Mouse (Mus musculus) MEL (cell line): ENCODE results near the gene Styx. TPM values are rescaled to one million over a fixed set of nuclear protein-coding genes. Genes with fewer than 3 reads are reported as not detected.

Experiments used
- DNase-seq: peaks from one replicate; pipeline ENCODE4 v3.0.0; 2011; ENCODE audit warnings: low read depth, low spot score
- H3K27ac ChIP-seq: 2 replicates; pipeline ENCODE4 v1.5.1; 2012; ENCODE audit warnings: low read depth, mild to moderate bottlenecking, control low read depth, low read length, moderate library complexity; ENCODE audit not compliant: control insufficient read depth
- H3K27me3 ChIP-seq, 2 experiments: fragments of 150-350 bp in 1 of 2; sonication (generic) in 1 of 2; 2 replicates each; pipeline ENCODE4 v1.6.1; 2012; ENCODE audit warnings: low read length in 2 of 2, mild to moderate bottlenecking in 2 of 2, improper control_type of control experiment in 1 of 2, moderate library complexity in 1 of 2; ENCODE audit not compliant: insufficient read depth in 2 of 2, control insufficient read depth in 1 of 2
- H3K36me3 ChIP-seq, 2 experiments: 2 replicates each; pipeline ENCODE4 v1.6.1; 2012 to 2014; ENCODE audit warnings: low read length in 2 of 2, improper control_type of control experiment in 1 of 2, inconsistent platforms in 1 of 2, mild to moderate bottlenecking in 1 of 2; ENCODE audit not compliant: insufficient read depth in 2 of 2, control insufficient read depth in 1 of 2
- H3K4me1 ChIP-seq, 2 experiments: fragments of 150-350 bp in 1 of 2; sonication (generic) in 1 of 2; 2 replicates each; pipeline ENCODE4 v1.6.1; 2012; ENCODE audit warnings: low read length in 2 of 2, improper control_type of control experiment in 1 of 2, mild to moderate bottlenecking in 1 of 2; ENCODE audit not compliant: insufficient read depth in 2 of 2, control insufficient read depth in 1 of 2
- H3K4me3 ChIP-seq, 2 experiments: fragments of 150-350 bp in 1 of 2; sonication (generic) in 1 of 2; 2 replicates each; pipeline ENCODE4 v1.5.1; 2012; ENCODE audit warnings: low read depth in 2 of 2, low read length in 2 of 2, mild to moderate bottlenecking in 2 of 2, moderate library complexity in 2 of 2, control low read depth in 1 of 2, improper control_type of control experiment in 1 of 2; ENCODE audit not compliant: control insufficient read depth in 1 of 2, insufficient read depth in 1 of 2
- H3K79me2 ChIP-seq: 2 replicates; pipeline ENCODE4 v1.6.1; 2012; ENCODE audit warnings: mild to moderate bottlenecking, low read length, moderate library complexity; ENCODE audit not compliant: control insufficient read depth, poor library complexity, insufficient read depth
- H3K9ac ChIP-seq: 2 replicates; pipeline ENCODE4 v1.6.1; 2012; ENCODE audit warnings: low read depth, mild to moderate bottlenecking, control low read depth, low read length, moderate library complexity; ENCODE audit not compliant: control insufficient read depth, poor library complexity, severe bottlenecking
- H3K9me3 ChIP-seq: fragments of 150-350 bp; sonication (generic); replicated peaks from 2 replicates; pipeline ENCODE4 v1.6.1; 2012; ENCODE audit warnings: mild to moderate bottlenecking, low read length, improper control_type of control experiment, moderate library complexity; ENCODE audit not compliant: insufficient read depth
- BHLHE40 ChIP-seq: IDR thresholded peaks from 2 replicates; pipeline ENCODE4 v1.6.1; 2012; ENCODE audit warnings: low read depth, mild to moderate bottlenecking, inconsistent platforms, low read length, improper control_type of control experiment, borderline replicate concordance
- E2F4 ChIP-seq: IDR thresholded peaks from 2 replicates; pipeline ENCODE4 v1.6.1; 2011; ENCODE audit warnings: low read depth, low read length, improper control_type of control experiment, borderline replicate concordance
- ETS1 ChIP-seq: IDR thresholded peaks from 2 replicates; pipeline ENCODE4 v1.6.1; 2012; ENCODE audit warnings: low read depth, mild to moderate bottlenecking, inconsistent platforms, low read length, improper control_type of control experiment, moderate library complexity
- GABPA ChIP-seq: IDR thresholded peaks from 2 replicates; pipeline ENCODE4 v1.6.1; 2012; ENCODE audit warnings: low read depth, mild to moderate bottlenecking, inconsistent platforms, low read length, improper control_type of control experiment, moderate library complexity
- GATA1 ChIP-seq: IDR thresholded peaks from 2 replicates; pipeline ENCODE4 v1.6.1; 2011; ENCODE audit warnings: low read depth, low read length, improper control_type of control experiment
- HCFC1 ChIP-seq: IDR thresholded peaks from 2 replicates; pipeline ENCODE4 v1.6.1; 2012; ENCODE audit warnings: low read depth, mild to moderate bottlenecking, inconsistent platforms, low read length, improper control_type of control experiment, moderate library complexity
- JUND ChIP-seq: IDR thresholded peaks from 2 replicates; pipeline ENCODE4 v1.6.1; 2011; ENCODE audit warnings: low read depth, mild to moderate bottlenecking, improper control_type of control experiment, low read length
- MAFK ChIP-seq: IDR thresholded peaks from 2 replicates; pipeline ENCODE4 v1.6.1; 2011; ENCODE audit warnings: low read depth, mild to moderate bottlenecking, low read length, improper control_type of control experiment, borderline replicate concordance
- MAX ChIP-seq: IDR thresholded peaks from 2 replicates; pipeline ENCODE4 v1.6.1; 2011; ENCODE audit warnings: low read length, improper control_type of control experiment
- MAZ ChIP-seq: IDR thresholded peaks from 2 replicates; pipeline ENCODE4 v1.6.1; 2012; ENCODE audit warnings: low read depth, mild to moderate bottlenecking, inconsistent platforms, low read length, improper control_type of control experiment
- MXI1 ChIP-seq: IDR thresholded peaks from 2 replicates; pipeline ENCODE4 v1.6.1; 2011; ENCODE audit warnings: mild to moderate bottlenecking, low read depth, low read length, improper control_type of control experiment
- MYC ChIP-seq: IDR thresholded peaks from 2 replicates; pipeline ENCODE4 v1.6.1; 2011; ENCODE audit warnings: low read depth, mild to moderate bottlenecking, low read length, improper control_type of control experiment, moderate library complexity
- NELFE ChIP-seq: IDR thresholded peaks from 2 replicates; pipeline ENCODE4 v1.6.1; 2011; ENCODE audit warnings: low read depth, low read length, improper control_type of control experiment
- NRF1 ChIP-seq: IDR thresholded peaks from 2 replicates; pipeline ENCODE4 v1.6.1; 2014; ENCODE audit warnings: low read depth, mild to moderate bottlenecking, inconsistent platforms, low read length, improper control_type of control experiment, moderate library complexity; ENCODE audit not compliant: poor library complexity, insufficient read depth, severe bottlenecking
- POLR2A ChIP-seq, 2 experiments: IDR thresholded peaks; 2 replicates each; pipeline ENCODE4 v1.6.1; 2011 to 2012; ENCODE audit warnings: low read length in 2 of 2, mild to moderate bottlenecking in 2 of 2, control low read depth in 1 of 2, improper control_type of control experiment in 1 of 2, low read depth in 1 of 2, moderate library complexity in 1 of 2; ENCODE audit not compliant: control insufficient read depth in 1 of 2, insufficient read depth in 1 of 2, poor library complexity in 1 of 2
- POLR2AphosphoS2 ChIP-seq: IDR thresholded peaks from 2 replicates; pipeline ENCODE4 v1.6.1; 2011; ENCODE audit warnings: low read length, improper control_type of control experiment
- RAD21 ChIP-seq: IDR thresholded peaks from 2 replicates; pipeline ENCODE4 v1.6.1; 2011; ENCODE audit warnings: mild to moderate bottlenecking, low read depth, low read length, improper control_type of control experiment
- RCOR1 ChIP-seq: IDR thresholded peaks from 2 replicates; pipeline ENCODE4 v1.6.1; 2012; ENCODE audit warnings: low read depth, mild to moderate bottlenecking, inconsistent platforms, low read length, improper control_type of control experiment
- SIN3A ChIP-seq: IDR thresholded peaks from 2 replicates; pipeline ENCODE4 v1.6.1; 2012; ENCODE audit warnings: low read length, improper control_type of control experiment, inconsistent platforms
- TAL1 ChIP-seq: IDR thresholded peaks from 2 replicates; pipeline ENCODE4 v1.6.1; 2012; ENCODE audit warnings: mild to moderate bottlenecking, inconsistent platforms, low read length, moderate library complexity, mixed read lengths
- TBP ChIP-seq: IDR thresholded peaks from 2 replicates; pipeline ENCODE4 v1.8.0; 2011; ENCODE audit warnings: low read depth, low read length, improper control_type of control experiment
- TCF12 ChIP-seq: IDR thresholded peaks from 2 replicates; pipeline ENCODE4 v1.6.1; 2014; ENCODE audit warnings: low read depth, mild to moderate bottlenecking, inconsistent platforms, low read length, improper control_type of control experiment, moderate library complexity
- UBTF ChIP-seq: IDR thresholded peaks from 2 replicates; pipeline ENCODE4 v1.6.1; 2012; ENCODE audit warnings: low read depth, mild to moderate bottlenecking, inconsistent platforms, low read length, improper control_type of control experiment, moderate library complexity, borderline replicate concordance; ENCODE audit not compliant: insufficient read depth
- USF2 ChIP-seq, 2 experiments: IDR thresholded peaks; 2 replicates each; pipeline ENCODE4 v1.6.1; 2011 to 2012; ENCODE audit warnings: improper control_type of control experiment in 2 of 2, low read length in 2 of 2, borderline replicate concordance in 1 of 2, inconsistent platforms in 1 of 2, low read depth in 1 of 2, mild to moderate bottlenecking in 1 of 2; ENCODE audit not compliant: insufficient read depth in 1 of 2
- ZMIZ1 ChIP-seq: IDR thresholded peaks from 2 replicates; pipeline ENCODE4 v1.6.1; 2012; ENCODE audit warnings: low read depth, mild to moderate bottlenecking, inconsistent platforms, low read length, improper control_type of control experiment, moderate library complexity
- polyA plus RNA-seq, 2 experiments: library from polyadenylated mRNA; stranded (reverse) in 1 of 2; unstranded in 1 of 2; fragments of >175 nt in 1 of 2; fragments of >200 nt in 1 of 2; gene quantifications; 2 replicates each; pipeline versions ENCODE4 v1.2.1 to v1.2.4; 2012; ENCODE audit warnings: low replicate concordance in 2 of 2, low read depth in 1 of 2; ENCODE audit not compliant: insufficient read length in 2 of 2, insufficient read depth in 1 of 2, missing spikeins in 1 of 2
- total RNA-seq: library from RNA; depleted of rRNA; stranded (reverse); fragments of 300-350 nt; gene quantifications from 2 replicates; pipeline ENCODE4 v1.2.3, GENCODE M21; 2012; rRNA removed

Gene Styx
- total RNA-seq, result 18.0 and 19.9 TPM in 2 replicates
- 10 to 100 TPM in 1 of 2 experiments, not detected in 1; 27.2 TPM for polyA plus RNA-seq

DNA sequence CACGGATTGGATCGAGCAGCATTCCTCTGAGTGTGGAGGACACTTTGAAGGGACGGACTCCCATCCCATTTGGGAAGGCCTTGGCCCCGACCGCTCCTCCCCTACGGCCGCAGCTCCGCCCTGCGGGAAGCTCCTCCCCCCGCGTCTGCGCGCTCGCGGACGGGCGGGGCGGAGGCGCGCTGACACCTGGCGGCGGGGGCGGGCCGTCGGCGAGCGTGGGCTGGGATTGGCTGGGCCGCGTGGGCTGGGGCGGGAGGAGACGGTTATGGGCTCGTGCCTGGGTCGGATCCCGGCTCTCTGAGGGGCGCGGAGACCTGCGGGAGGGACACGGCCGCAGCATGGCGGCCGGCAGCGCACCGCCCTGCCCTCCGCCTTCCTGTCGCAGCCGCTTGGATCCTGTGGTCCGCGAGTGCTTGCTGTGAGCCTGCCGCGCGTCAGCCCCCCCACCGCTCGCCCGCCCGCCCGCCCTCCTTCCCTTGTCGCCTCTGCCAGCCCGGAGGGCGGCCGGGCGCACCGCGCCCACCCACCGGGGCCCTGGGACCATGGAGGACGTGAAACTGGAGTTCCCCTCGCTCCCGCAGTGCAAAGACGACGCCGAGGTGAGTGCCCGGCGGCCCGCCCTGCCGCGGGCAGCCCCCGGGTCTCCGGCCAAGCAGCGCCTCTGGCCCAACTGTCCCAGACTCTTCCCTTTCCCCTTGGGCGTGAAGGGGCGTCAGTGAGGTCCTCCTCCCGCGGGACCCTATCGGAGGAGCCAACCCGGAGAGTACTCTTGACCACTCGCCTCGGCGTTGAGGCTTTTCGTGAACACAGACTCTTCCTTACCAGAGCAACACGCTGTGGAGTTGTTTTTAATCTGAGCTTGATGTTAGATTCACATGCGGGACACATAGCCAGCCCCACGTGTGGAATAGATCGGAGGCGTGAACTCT is at the start of gene Styx:
Styx (plus strand) TSS at position 163 of the 929 bp plus-strand sequence.
- H3K36me3 ChIP-seq, result peaks cover 20 to 23% of the 10 kb centered on the region in 2 experiments
- H3K79me2 ChIP-seq, result peaks cover 19% of the 10 kb centered on the region
- TF ChIP-seq NELFE (peak; percentile 54), ETS1 (no peak), GABPA (no peak), TBP (no peak), POLR2AphosphoS2 (peak; percentile 64; the same call in 1 of the 2 replicates), RCOR1 (no peak), UBTF (no peak), TAL1 (no peak), MAZ (peak; percentile 31; the same call in 1 of the 2 replicates), SIN3A (peak; percentile 59), MAX (peak; percentile 65), BHLHE40 (peak; percentile 28; the same call in 1 of the 2 replicates), MXI1 (peak; percentile 89), POLR2A (IDR thresholded peaks at IDR 0.05; ENCODE audit: control insufficient read depth in 1 of 2, insufficient read depth in 1 of 2, low read depth in 1 of 2, low read length in 2 of 2, poor library complexity in 1 of 2) (peak; percentile 51 to 64; a peak in 3 of 4 replicates), GATA1 (no peak), USF2 (IDR thresholded peaks at IDR 0.05; ENCODE audit: borderline replicate concordance in 1 of 2, insufficient read depth in 1 of 2, low read depth in 1 of 2, low read length in 2 of 2) (no peak), HCFC1 (no peak), NRF1 (peak; percentile 73), JUND (no peak), RAD21 (no peak), MYC (peak; percentile 40; the same call in 1 of the 2 replicates), MAFK (no peak), ZMIZ1 (0 out of 2 replicates have a peak, but pooled peaks have one; percentile 43), E2F4 (no peak), TCF12 (no peak)
- TF ChIP-seq, all 39 proteins: peak for 11
- H3K9ac ChIP-seq, result peak within 1 kb of the TSS; percentile 75
- H3K27ac ChIP-seq, result peak within 1 kb of the TSS; percentile 11; the same call in 1 of the 2 replicates
- peaks cover 3 to 6% of the 10 kb centered on the region in 2 experiments; a peak in 3 of 4 replicates for H3K4me1 ChIP-seq
- DNase-seq, result peak; percentile 91
- no peaks in the 10 kb centered on the region for H3K27me3 ChIP-seq
- H3K4me3 ChIP-seq, result peak within 1 kb of the TSS; percentile 74 to 85
- no peaks in the 10 kb centered on the region for H3K9me3 ChIP-seq
